Mouse (Mus musculus) heart, adult 2 months (tissue): Measurements from ENCODE around the gene Psmg4.

Source experiments
- CTCF ChIP-seq: fragments of 200-600 bp; IDR thresholded peaks from 2 replicates; pipeline ENCODE4 v1.8.1; 2022; ENCODE audit warnings: antibody characterized with exemption, mild to moderate bottlenecking, moderate library complexity
- POLR2A ChIP-seq: fragments of 200-500 bp; IDR thresholded peaks from 2 replicates; pipeline ENCODE4 v1.6.1; 2011; ENCODE audit warnings: mild to moderate bottlenecking, low read depth, low read length, control low read depth; ENCODE audit not compliant: insufficient read depth

GRCm38 (mm10) chr13:34207714-34208470, 45.1 kb downstream of the Psmg4 start:
- no peak for TF ChIP-seq POLR2A
- TF ChIP-seq CTCF = no peak
